Mouse (Mus musculus) duodenum, adult 2 months (tissue): ENCODE measurements around the gene Gm45140. TPM values are rescaled to one million over a fixed set of nuclear protein-coding genes. Genes with fewer than 3 reads are reported as not detected.

ENCODE experiments used
- polyA plus RNA-seq: library from polyadenylated mRNA; depleted of rRNA; stranded (reverse); fragments of >200 nt; gene quantifications from 2 replicates; pipeline ENCODE4 v1.2.3, GENCODE M21; 2012; ENCODE audit warnings: low replicate concordance; rRNA removed

Gene Gm45140
- polyA plus RNA-seq = 0.09 and 0.24 TPM in 2 replicates

DNA sequence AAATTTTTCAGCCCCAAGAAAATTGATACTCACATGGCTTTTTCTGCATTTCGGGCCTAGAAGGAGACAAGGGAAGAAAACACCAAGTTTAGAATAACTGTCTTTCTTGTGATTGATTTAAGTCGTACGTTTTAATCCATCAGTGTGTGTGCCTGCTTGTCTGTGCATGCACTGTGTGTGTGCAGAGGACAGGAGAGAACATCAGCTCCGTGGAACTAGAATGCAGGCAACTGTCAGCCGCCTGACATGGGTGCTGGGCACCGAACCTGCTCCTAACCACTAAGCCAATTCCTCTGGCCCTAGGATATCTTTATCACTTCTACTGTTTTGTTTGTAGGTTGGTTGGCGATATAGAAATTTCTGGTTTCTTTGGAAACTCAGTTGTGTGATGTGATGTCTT, at the start of gene Gm45140:
Gene Gm45140, minus strand, starts transcription at position 101 of the 400 bp plus-strand sequence.

DNA sequence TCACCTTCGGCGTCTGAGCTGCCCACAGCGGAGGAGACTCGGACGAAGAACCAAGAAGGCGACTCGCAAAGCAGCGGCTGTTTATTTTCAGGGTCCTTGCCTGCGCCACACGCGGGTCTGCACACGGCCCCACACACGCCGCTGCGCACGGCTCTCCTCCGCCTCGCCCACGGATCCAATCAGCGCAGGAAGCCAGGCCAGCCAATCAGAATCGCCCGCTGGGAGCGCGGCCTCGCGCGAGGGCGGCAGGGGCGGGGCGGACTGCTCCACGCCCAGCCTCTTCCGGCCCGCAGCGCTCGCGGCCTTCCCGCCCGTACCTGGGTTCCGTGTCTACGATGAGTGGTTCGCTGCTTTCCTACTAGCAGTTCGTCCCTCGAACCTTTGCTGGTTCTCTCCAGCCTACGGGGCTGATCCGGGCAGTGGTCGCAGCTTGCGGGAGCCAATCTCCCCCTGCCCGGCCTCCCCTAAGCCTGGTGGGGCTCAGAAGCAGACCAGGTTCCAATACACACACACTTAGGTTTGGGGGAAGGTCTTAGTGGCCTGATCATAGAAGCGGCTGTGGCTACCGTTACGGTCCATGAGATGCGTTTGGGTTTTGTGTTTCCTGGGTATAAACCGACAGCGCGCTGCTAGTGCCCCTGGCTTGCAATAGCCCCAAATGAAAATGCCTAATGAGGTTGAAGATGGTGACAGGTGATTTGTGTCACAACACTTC, 15.5 kb upstream of the Gm45140 start, which contains the start of gene Cnbp:
Gene Cnbp, minus strand, starts transcription at position 207 of the 715 bp plus-strand sequence.

DNA sequence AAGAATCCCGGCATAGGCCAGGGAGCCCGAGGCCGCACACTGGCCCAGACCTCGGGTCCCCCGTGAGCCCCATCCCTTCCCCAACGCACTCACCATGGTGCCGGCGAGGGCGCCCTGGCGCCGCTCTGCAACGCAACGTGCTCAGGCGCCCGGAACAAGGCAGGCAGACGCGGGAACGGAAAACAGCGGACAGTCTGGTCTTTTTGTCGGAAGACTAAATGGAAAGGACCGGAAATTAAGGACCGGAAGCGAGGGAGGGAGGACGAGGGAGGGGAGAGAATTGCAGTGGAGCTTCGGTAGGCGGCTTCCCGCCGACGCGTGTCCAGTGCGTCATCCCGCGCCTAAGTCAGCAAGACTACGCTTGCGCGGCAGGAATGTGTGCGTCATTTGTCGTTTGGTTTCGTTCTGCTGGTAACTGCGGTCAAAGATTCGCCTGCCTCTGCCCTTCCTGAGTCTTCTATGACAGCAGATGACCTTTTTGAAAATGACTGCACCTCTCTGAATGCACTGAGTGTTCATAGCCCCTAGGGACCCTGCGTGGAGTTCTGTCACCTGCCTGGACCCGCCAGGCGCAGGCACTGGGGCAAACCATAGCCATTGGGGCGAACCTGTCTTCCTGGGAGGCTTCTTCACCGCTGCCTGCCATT, 3.1 kb upstream of the Gm45140 start, which contains the start of gene Isy1:
Gene Isy1, minus strand, starts transcription at position 248 of the 647 bp plus-strand sequence.

DNA sequence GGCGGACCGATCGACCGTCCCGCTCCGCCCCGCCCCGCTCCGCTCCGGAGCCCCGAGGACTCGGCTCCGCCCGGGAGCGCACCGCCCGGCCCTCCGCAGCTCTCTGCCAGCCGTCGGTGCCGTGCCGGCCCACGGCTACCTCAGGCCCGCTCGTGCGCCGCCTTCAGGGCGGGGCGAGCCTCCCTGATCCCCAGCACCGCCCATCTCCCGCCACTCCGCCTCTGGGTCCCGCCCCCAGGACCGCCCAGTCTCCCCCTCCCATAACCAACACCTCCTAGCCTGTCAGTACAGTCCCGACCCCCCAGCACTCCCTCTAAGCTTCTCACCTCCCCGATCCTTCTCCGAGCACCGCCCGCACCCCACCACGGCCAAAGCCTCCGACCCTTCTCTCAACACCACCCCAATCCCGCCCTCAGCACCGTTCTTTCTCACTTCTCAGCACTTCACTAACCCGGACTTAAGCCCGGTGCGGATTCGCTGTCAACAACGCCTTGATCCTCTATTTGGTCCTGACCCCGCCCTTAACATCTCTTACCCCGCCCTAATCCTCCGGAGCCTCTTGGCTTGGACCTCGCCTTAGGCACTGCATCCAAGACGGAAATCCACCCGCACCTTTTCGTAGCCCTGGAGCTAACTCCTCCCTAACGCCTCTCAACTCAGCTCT, 23.8 kb downstream of the Gm45140 start, which contains the start of gene Rab43:
Gene Rab43, minus strand, starts transcription at position 490 of the 664 bp plus-strand sequence.

DNA sequence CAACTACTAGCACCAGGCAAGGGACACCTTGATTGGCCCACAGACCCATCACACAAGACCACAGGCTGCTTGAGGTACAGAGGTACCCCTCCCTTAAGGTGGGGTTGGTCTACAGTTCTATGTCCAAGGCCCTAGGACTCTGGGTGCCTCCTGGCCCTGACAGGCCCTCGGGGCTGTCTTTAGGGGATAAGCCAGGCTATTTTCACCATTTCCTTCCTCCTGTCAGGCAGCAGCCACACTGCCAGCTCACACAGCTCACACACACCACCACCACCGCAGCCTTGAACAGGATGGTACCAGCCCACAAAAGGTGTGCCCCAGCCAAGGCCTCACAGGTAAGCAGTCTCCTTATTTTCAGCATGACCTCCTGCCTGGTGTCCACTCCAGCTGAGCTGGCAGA, 57.8 kb downstream of the Gm45140 start, which contains the start of gene Gp9:
Gene Gp9, plus strand, starts transcription at position 231 of the 400 bp plus-strand sequence.

Other genes starting within 250 kb of the Gm45140 start
- gene Prokr1, start 245.1 kb downstream of the Gm45140 start, polyA plus RNA-seq = 0.17 and 0.23 TPM in 2 replicates
- 2.1 and 2.7 TPM in 2 replicates for gene Aplf, start 163.6 kb downstream of the Gm45140 start, polyA plus RNA-seq
- 1.7 and 2.2 TPM in 2 replicates for gene Efcc1, start 104.9 kb downstream of the Gm45140 start, polyA plus RNA-seq
- 0.13 and 2.5 TPM in 2 replicates for gene Gp9, start 57.7 kb downstream of the Gm45140 start, polyA plus RNA-seq
- gene Rab43, start 23.6 kb downstream of the Gm45140 start, polyA plus RNA-seq = 66.3 and 85.2 TPM in 2 replicates
- gene Isy1, start 3.0 kb upstream of the Gm45140 start, polyA plus RNA-seq = 1.8 and 3.5 TPM in 2 replicates
- 36.8 and 51.6 TPM in 2 replicates for gene Cnbp, start 15.3 kb upstream of the Gm45140 start, polyA plus RNA-seq
- 39.1 and 42.3 TPM in 2 replicates for gene Copg1, start 52.0 kb upstream of the Gm45140 start, polyA plus RNA-seq
- gene Hmces, start 78.1 kb upstream of the Gm45140 start, polyA plus RNA-seq = 10.2 and 14.0 TPM in 2 replicates
- 4.7 and 8.7 TPM in 2 replicates for gene H1fx, start 145.8 kb upstream of the Gm45140 start, polyA plus RNA-seq
- 59.3 and 60.8 TPM in 2 replicates for gene Rab7, start 209.5 kb upstream of the Gm45140 start, polyA plus RNA-seq
- 93.7 and 135 TPM in 2 replicates for gene Rpn1, start 248.7 kb upstream of the Gm45140 start, polyA plus RNA-seq